Mouse (Mus musculus): Measurements from ENCODE around the gene Mafk. TPM values are rescaled to one million over a fixed set of nuclear protein-coding genes. Genes with fewer than 3 reads are reported as not detected.

The Mafk gene
- polyA plus RNA-seq, 1 experiment from 2014 or later, result 13.5 TPM

- H3K4me1 ChIP-seq (ENCODE audit: control insufficient read depth, insufficient read depth, low read length), result peaks cover 26% of the 10 kb centered on the region
- no peak overlapping the region for H3K4me3 ChIP-seq (ENCODE audit: low read depth, low read length)
- no peaks in the 10 kb centered on the region for H3K27me3 ChIP-seq (ENCODE audit: control insufficient read depth, insufficient read depth, low read length)
- no peak overlapping the region for H3K9ac ChIP-seq (ENCODE audit: low read depth, low read length)
- H3K36me3 ChIP-seq (ENCODE audit: control insufficient read depth, insufficient read depth, low read length), result 0 out of 2 replicates have a peak, but pooled peaks cover under 1% of the 10 kb centered on the region
- no peak overlapping the region for H3K4me2 ChIP-seq
- no peak for ATAC-seq (replicated peaks; ENCODE audit: insufficient number of reproducible peaks, low FRiP score, low TSS enrichment)
- WGBS (ENCODE audit: insufficient replicate concordance), result 91% methylated on average over 8 of the region's 8 CpGs
- H3K9me3 ChIP-seq (replicated peaks; ENCODE audit: control insufficient read depth, low read length), result no peaks in the 10 kb centered on the region
- H3K27ac ChIP-seq (ENCODE audit: low read depth, low read length), result peak overlapping the region; percentile 96; the same call in 1 of the 2 replicates
These were observed 14.6 kb downstream of the Mafk start for GRCm38 (mm10) chr5:139805924-139806323.

- Histone ChIP-seq H3K4me3 (ENCODE audit: low read depth, low read length) (no peak overlapping the region), H3K4me1 (ENCODE audit: control insufficient read depth, insufficient read depth, low read length) (peaks cover 19% of the 10 kb centered on the region), H3K36me3 (ENCODE audit: control insufficient read depth, insufficient read depth, low read length) (no peaks in the 10 kb centered on the region), H3K9me3 (replicated peaks; ENCODE audit: control insufficient read depth, low read length) (no peaks in the 10 kb centered on the region), H3K27me3 (ENCODE audit: control insufficient read depth, insufficient read depth, low read length) (peaks cover 18% of the 10 kb centered on the region), H3K27ac (ENCODE audit: low read depth, low read length) (no peak overlapping the region), H3K9ac (ENCODE audit: low read depth, low read length) (no peak overlapping the region), H3K4me2 (no peak overlapping the region)
- no peak for ATAC-seq (replicated peaks; ENCODE audit: insufficient number of reproducible peaks, low FRiP score, low TSS enrichment)
- WGBS (ENCODE audit: insufficient replicate concordance), result 49% methylated on average over 4 of the region's 4 CpGs
These were observed 18.1 kb downstream of the Mafk start for GRCm38 (mm10) chr5:139809397-139809796.

- H3K9ac ChIP-seq (ENCODE audit: low read depth, low read length), result no peak overlapping the region
- peaks cover 8% of the 10 kb centered on the region; the same call in 1 of the 2 replicates for H3K4me1 ChIP-seq (ENCODE audit: control insufficient read depth, insufficient read depth, low read length)
- no peaks in the 10 kb centered on the region for H3K9me3 ChIP-seq (replicated peaks; ENCODE audit: control insufficient read depth, low read length)
- peak overlapping the region; percentile 23; the same call in 1 of the 2 replicates for H3K4me3 ChIP-seq (ENCODE audit: low read depth, low read length)
- H3K27ac ChIP-seq (ENCODE audit: low read depth, low read length), result no peak overlapping the region
- WGBS (ENCODE audit: insufficient replicate concordance), result 72% methylated on average over 15 of the region's 15 CpGs
- ATAC-seq (replicated peaks; ENCODE audit: insufficient number of reproducible peaks, low FRiP score, low TSS enrichment), result peak; percentile 62; the same call in 1 of the 2 replicates
- H3K4me2 ChIP-seq, result peak overlapping the region; percentile 34
- H3K27me3 ChIP-seq (ENCODE audit: control insufficient read depth, insufficient read depth, low read length), result peaks cover 27% of the 10 kb centered on the region
- H3K36me3 ChIP-seq (ENCODE audit: control insufficient read depth, insufficient read depth, low read length), result no peaks in the 10 kb centered on the region
These were observed 20.5 kb downstream of the Mafk start for GRCm38 (mm10) chr5:139811677-139812397.

GRCm38 (mm10) chr5:139812398-139813125 lies 21.2 kb downstream of the Mafk start:
- WGBS (ENCODE audit: insufficient replicate concordance), result 69% methylated on average over 20 of the region's 20 CpGs
- peak overlapping the region; percentile 34; the same call in 1 of the 2 replicates for H3K9ac ChIP-seq (ENCODE audit: low read depth, low read length)
- peak overlapping the region; percentile 34 for H3K4me2 ChIP-seq
- H3K9me3 ChIP-seq (replicated peaks; ENCODE audit: control insufficient read depth, low read length), result no peaks in the 10 kb centered on the region
- ATAC-seq (replicated peaks; ENCODE audit: insufficient number of reproducible peaks, low FRiP score, low TSS enrichment), result no peak
- peak overlapping the region; percentile 23 for H3K4me3 ChIP-seq (ENCODE audit: low read depth, low read length)
- no peaks in the 10 kb centered on the region for H3K36me3 ChIP-seq (ENCODE audit: control insufficient read depth, insufficient read depth, low read length)
- peaks cover 8% of the 10 kb centered on the region; the same call in 1 of the 2 replicates for H3K4me1 ChIP-seq (ENCODE audit: control insufficient read depth, insufficient read depth, low read length)
- no peak overlapping the region for H3K27ac ChIP-seq (ENCODE audit: low read depth, low read length)
- peaks cover 27% of the 10 kb centered on the region for H3K27me3 ChIP-seq (ENCODE audit: control insufficient read depth, insufficient read depth, low read length)

- no peaks in the 10 kb centered on the region for H3K36me3 ChIP-seq (ENCODE audit: control insufficient read depth, insufficient read depth, low read length)
- 36% methylated on average over 9 of the region's 10 CpGs for WGBS (ENCODE audit: insufficient replicate concordance)
- H3K9ac ChIP-seq (ENCODE audit: low read depth, low read length), result peak overlapping the region; percentile 34; the same call in 1 of the 2 replicates
- peaks cover 27% of the 10 kb centered on the region for H3K27me3 ChIP-seq (ENCODE audit: control insufficient read depth, insufficient read depth, low read length)
- no peak overlapping the region for H3K27ac ChIP-seq (ENCODE audit: low read depth, low read length)
- no peaks in the 10 kb centered on the region for H3K9me3 ChIP-seq (replicated peaks; ENCODE audit: control insufficient read depth, low read length)
- ATAC-seq (replicated peaks; ENCODE audit: insufficient number of reproducible peaks, low FRiP score, low TSS enrichment), result no peak
- peak overlapping the region; percentile 34 for H3K4me2 ChIP-seq
- H3K4me3 ChIP-seq (ENCODE audit: low read depth, low read length), result peak overlapping the region; percentile 23; the same call in 1 of the 2 replicates
- peaks cover 8% of the 10 kb centered on the region; the same call in 1 of the 2 replicates for H3K4me1 ChIP-seq (ENCODE audit: control insufficient read depth, insufficient read depth, low read length)
These were observed 21.8 kb downstream of the Mafk start for GRCm38 (mm10) chr5:139813126-139813490.

- Histone ChIP-seq H3K9ac (ENCODE audit: low read depth, low read length) (no peak overlapping the region), H3K4me3 (ENCODE audit: low read depth, low read length) (no peak overlapping the region), H3K36me3 (ENCODE audit: control insufficient read depth, insufficient read depth, low read length) (no peaks in the 10 kb centered on the region), H3K27ac (ENCODE audit: low read depth, low read length) (no peak overlapping the region), H3K4me2 (no peak overlapping the region), H3K4me1 (ENCODE audit: control insufficient read depth, insufficient read depth, low read length) (peaks cover 8% of the 10 kb centered on the region; the same call in 1 of the 2 replicates), H3K9me3 (replicated peaks; ENCODE audit: control insufficient read depth, low read length) (no peaks in the 10 kb centered on the region), H3K27me3 (ENCODE audit: control insufficient read depth, insufficient read depth, low read length) (peaks cover 27% of the 10 kb centered on the region)
- WGBS (ENCODE audit: insufficient replicate concordance), result 6% methylated on average over 13 of the region's 13 CpGs
- no peak for ATAC-seq (replicated peaks; ENCODE audit: insufficient number of reproducible peaks, low FRiP score, low TSS enrichment)
These were observed 22.7 kb downstream of the Mafk start for GRCm38 (mm10) chr5:139813963-139814381.

- no peak overlapping the region for H3K4me2 ChIP-seq
- WGBS (ENCODE audit: insufficient replicate concordance), result 67% methylated on average over 6 of the region's 6 CpGs
- ATAC-seq (replicated peaks; ENCODE audit: insufficient number of reproducible peaks, low FRiP score, low TSS enrichment), result no peak
These were observed 24.7 kb downstream of the Mafk start for GRCm38 (mm10) chr5:139815964-139816363.

GRCm38 (mm10) chr5:139816445-139816844 lies 25.1 kb downstream of the Mafk start:
- no peak overlapping the region for H3K9ac ChIP-seq (ENCODE audit: low read depth, low read length)
- H3K4me3 ChIP-seq (ENCODE audit: low read depth, low read length), result no peak overlapping the region
- H3K36me3 ChIP-seq (ENCODE audit: control insufficient read depth, insufficient read depth, low read length), result no peaks in the 10 kb centered on the region
- no peak overlapping the region for H3K4me2 ChIP-seq
- no peaks in the 10 kb centered on the region for H3K9me3 ChIP-seq (replicated peaks; ENCODE audit: control insufficient read depth, low read length)
- no peak for ATAC-seq (replicated peaks; ENCODE audit: insufficient number of reproducible peaks, low FRiP score, low TSS enrichment)
- peaks cover 27% of the 10 kb centered on the region for H3K27me3 ChIP-seq (ENCODE audit: control insufficient read depth, insufficient read depth, low read length)
- H3K4me1 ChIP-seq (ENCODE audit: control insufficient read depth, insufficient read depth, low read length), result peaks cover 6% of the 10 kb centered on the region; the same call in 1 of the 2 replicates
- no peak overlapping the region for H3K27ac ChIP-seq (ENCODE audit: low read depth, low read length)

More at GRCm38 (mm10) chr5:139815964-139816363, 24.7 kb downstream of the Mafk start:
- H3K9me3 ChIP-seq (replicated peaks; ENCODE audit: control insufficient read depth, low read length), result no peaks in the 10 kb centered on the region
- H3K4me3 ChIP-seq (ENCODE audit: low read depth, low read length), result no peak overlapping the region
- H3K4me1 ChIP-seq (ENCODE audit: control insufficient read depth, insufficient read depth, low read length), result peaks cover 8% of the 10 kb centered on the region; the same call in 1 of the 2 replicates
- H3K36me3 ChIP-seq (ENCODE audit: control insufficient read depth, insufficient read depth, low read length), result no peaks in the 10 kb centered on the region
- H3K9ac ChIP-seq (ENCODE audit: low read depth, low read length), result no peak overlapping the region
- no peak overlapping the region for H3K27ac ChIP-seq (ENCODE audit: low read depth, low read length)
- peaks cover 27% of the 10 kb centered on the region for H3K27me3 ChIP-seq (ENCODE audit: control insufficient read depth, insufficient read depth, low read length)

Measured in heart, embryonic 11.5 days (tissue).